Mouse (Mus musculus) MEL-GATA-1-ER (cell line): Measurements from ENCODE around the gene Piwil4.

ENCODE experiments used
- DNase-seq: peaks from one replicate; pipeline ENCODE4 v3.0.0-alpha.2; 2012; ENCODE audit warnings: low read depth; ENCODE audit errors: extremely low read depth

Gene Piwil4

DNA sequence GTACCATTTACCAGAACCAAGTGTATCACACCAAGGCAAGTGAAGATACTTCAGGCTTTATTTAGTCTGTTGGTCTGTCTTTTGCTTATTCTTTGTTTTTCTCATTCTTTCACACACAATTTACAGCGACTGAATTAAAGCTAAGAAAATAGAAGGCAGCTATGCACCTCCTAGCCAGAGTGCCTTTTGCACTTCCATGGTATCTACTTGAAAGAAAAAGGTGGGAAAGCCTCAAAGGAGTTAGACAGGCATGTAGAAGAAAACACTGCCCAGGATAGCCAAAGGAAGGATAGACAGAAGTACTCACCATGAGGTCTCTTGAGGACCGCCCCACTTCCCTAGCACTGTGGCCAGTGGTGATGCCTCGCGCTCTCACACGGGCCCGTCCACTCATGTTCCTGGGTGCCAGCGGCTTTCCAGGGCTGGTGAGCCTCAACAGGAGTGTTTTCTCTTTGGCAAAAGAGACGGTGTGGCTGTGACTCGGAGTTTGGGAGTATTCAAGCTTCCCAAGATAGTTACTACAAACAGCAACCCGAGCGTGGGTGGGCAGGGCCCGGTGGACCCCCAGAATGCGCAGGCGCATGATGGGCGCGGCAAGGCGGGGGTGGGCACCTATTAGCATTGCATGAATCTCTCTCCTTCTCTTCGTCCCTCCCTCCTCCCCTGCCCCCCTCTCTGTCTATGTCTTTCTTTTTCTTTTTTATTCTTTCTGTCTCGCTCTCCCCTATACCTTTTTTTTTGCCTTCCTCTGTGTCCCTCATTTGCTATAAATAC, at the start of gene Piwil4:
Piwil4 (minus strand) TSS at position 583 of the 774 bp plus-strand sequence.
- DNase-seq, result no peak

DNA sequence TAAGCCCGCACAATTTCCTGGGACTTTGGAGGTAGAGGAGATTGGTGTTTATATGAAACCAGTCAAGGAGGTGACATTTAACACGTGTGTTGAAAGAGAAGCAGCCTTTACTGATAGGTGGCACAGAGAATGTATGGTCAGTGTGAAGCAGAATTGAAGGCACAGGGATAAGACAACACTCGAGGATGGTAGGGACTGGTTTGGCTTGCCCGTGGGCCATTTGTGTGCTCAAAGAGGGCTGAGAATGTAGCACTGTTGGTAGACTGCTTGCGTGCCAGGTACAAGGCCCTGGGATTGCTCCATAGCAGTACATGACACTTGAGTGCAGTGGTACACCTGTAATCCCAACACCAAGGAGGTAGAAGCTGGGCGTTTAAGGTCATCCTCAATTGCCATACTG, 46.8 kb upstream of the Piwil4 start:
- DNase-seq, result no peak

DNA sequence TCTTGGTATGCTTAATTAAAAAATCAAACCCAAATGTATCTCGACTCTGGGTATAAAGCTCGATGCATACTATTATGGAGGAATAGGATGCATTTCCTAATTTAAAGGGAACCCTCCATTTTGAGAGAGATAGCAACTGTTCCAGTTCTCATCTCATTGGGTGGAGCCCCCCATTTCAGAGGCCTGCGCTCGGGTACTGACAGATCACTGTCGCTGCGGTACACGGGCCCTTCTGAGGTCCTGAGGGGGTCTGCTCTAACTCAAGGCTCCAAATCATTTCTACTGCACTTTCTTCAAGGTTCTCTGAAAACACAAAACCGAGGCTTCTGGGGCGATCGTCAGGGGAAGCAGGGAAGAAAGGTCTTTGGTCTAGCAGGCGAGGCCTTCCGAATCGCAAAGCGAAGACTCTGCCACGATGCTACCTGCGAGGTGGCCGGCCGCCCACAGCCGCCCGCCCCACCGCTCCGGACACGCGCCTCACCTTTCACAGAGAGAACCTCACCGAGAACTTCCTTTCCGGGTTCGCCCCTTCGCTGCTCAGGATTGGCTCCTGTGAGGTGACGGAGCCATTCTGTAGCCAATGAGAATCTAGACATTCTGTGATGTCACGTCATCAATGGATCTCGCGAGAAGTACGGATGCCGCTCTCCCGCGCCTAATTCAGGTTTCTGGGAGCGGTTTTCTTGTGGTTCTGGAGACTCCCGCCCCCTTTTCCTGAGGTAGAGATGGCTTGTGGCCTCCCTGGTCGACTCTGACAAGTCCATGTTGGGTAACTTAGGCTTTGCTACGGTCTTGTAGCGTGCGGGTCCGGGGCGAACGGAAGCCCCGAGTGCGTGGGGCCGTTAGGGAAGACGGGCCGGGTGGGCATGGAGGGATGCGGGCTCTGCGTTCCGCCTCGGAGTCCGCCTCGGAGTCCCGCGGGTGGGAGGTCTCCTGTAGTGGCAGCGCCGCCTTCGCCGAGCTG, 43.8 kb upstream of the Piwil4 start, which contains the start of the genes Mre11a and Ankrd49:
Mre11a (plus strand) TSS at position 616 of the 964 bp plus-strand sequence.
Ankrd49 (minus strand) TSS at position 818 of the 964 bp plus-strand sequence.
- DNase-seq, result peak; percentile 99

DNA sequence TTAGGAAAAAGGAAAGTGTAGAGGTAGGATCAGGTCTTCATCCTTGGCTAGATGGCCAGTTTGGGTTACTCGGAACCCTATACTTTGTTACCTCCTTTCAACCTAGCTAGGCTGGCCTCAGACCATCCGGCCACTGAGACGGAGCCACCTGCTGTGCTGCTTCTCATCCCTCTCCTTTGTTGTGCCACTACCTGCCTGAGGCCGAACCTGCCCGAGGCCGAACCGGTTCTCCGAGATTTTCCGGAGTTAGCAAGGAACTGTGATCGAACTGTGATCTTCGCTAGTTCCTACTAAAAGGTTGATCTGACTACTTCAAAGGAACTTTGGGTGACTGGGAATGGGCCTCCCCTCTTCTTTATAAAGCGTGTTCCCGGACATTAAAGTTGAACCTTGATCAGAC, 37.8 kb upstream of the Piwil4 start:
- no peak for DNase-seq

DNA sequence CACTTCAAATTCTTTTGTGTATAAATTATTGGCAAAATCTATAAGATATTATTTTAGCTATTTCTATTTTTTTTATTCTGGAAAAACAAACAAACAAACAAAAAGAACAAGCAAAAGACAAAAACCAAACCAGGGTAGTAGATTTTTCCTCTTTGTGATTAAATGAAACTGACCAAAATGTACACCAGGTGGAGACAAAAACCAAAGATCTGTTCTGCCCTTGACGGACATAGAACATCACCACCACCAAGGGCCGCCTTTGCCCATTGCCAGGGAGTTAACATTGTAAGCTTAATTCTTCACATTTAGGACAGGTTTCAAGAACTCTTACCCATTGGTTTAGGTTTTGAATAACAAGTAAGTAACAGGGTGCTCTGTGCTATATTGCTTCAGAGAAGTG, 33.3 kb upstream of the Piwil4 start:
- DNase-seq, result no peak

DNA sequence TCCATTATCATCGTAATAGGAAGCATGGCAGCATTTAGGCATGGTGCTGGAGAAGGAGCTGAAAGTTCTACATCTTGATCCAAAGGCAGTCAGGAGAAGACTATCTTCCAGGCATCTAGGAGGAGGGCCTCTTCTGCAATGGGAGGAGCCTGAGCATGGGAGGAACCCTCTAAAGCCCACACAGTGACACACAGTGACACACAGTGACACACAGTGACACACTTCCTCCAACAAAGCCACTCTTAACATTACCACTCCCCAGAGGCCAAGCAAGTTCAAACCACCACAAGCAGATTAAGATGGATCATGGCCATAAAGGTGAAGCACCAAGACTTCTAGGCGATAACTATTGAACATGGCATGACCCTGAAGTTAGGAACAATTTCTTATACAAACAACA, 31.5 kb upstream of the Piwil4 start:
- DNase-seq, result no peak

DNA sequence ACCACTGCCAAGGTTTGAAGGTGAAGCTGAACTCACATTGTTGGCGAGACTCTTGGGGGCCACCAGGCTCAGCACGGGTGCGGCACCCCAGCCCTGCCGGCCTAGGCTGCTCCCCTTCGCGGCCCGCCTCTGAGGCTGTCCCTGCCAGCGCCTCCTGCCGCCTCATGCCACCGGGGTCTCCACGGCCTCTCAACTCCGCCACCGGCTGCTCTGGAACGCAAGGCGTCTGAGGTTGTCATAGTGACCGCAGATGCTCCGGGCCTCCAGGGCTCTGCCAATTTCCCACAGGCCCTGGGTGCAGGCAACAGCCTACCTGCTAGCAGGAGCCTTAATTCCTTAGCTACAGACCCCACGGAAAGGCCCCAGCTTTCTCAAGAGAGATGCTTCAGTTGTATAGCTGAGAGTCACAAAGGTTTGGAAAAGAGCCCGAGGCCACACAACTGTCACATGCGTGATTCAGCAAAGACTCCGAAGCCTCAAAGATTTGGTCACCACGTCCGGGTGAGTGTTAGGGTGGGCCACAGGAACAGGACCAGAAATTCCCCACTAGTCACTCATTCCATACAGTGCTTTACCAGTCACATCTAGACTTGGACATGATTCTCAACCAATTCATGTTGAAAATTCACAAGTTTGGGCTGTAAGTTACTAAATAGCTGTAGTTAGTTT, 30.4 kb upstream of the Piwil4 start, which contains the start of gene 1700012B09Rik:
1700012B09Rik (minus strand) TSS at position 228 of the 669 bp plus-strand sequence.
- DNase-seq, result no peak

DNA sequence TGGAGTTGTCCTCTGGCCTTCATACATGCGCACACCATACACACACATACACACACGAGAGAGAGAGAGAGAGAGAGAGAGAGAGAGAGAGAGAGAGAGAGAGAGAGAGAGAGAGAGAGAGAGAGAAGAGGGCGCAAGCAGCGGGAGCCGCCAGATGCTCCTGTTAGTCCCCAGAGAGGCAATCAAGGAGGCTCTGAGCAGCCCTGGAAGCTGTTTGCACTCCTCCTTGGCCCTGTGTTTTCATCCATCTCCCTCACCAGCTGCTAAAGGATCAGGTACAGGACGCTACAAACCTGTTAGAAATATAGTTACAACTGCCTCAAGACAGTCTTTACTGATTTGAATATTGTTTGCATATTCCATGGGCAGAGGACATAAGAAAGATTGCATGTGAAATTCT, 29.3 kb upstream of the Piwil4 start:
- DNase-seq, result no peak

DNA sequence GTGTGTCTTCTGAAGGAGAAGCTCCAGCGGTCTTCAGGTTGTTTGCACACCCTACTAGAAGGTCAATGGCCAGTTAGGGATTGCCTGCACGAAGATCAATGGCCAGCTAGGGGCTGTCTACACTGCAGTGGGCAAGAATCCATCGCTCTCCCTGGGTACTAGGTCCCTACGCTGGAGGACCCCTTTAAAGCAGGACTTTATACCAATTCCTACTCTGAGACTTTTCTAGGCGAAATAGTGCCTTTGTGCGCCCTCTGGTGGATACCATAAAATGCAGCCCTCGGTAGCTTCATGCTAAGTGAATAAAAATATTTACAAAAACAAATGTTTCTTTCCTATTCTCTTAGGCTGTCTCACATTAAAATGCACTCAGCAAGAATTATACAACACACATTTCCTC, 24.2 kb upstream of the Piwil4 start:
- no peak for DNase-seq

DNA sequence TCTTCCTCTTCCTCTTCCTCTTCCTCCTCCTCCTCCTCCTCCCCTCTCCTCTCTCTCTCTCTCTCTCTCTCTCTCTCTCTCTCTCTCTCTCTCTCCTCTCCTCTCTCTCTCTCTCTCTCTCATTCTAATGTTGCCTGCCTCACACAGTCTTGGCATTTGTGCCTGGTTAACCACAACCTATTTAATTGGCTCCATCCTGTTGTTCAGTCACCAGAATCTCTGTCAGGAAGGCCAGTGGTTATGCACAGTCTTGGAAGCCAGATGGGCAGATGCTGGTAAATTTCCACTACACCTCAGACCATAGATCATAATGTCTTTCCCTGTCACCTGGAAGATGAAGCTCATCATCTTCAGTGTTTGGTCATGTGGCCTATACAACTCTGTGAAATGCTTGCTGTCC, 18.7 kb upstream of the Piwil4 start:
- DNase-seq, result no peak

DNA sequence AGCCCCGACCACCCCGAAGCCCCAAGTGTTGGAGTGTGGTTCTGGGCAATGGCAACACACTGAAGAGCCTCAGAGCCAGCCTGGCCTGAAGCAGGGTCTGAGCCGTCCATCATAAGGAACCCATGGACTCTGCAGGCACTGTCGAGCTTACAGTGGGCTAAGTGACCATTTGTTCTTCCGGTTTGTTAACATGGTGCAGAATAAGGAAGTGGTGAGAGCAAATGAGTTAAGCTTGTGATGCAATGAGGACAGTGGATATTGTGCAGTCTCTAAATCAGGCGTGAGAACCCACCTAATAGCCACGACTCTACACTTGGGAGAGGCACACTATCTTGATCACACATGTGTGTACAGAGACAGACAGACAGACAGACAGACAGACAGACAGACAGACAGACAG, 18.1 kb upstream of the Piwil4 start:
- no peak for DNase-seq

DNA sequence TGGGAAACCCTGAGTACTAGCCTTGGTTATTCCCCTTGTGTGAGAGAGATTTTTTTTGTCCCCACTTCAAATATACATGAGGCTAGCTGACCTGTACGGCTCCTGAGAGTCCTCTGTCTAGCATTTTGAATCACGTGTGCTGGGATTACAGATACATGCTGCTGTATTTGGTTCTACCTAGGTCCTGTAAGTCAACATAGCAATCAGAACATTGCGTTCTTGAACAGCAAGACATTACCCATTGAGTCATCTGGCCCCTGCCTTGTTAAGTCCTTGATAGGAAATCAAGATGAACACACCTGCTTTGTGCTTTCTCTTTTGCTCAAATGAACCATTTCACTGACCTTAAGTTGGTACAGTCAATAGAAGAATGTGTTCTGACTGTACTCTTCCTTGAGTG, 13.9 kb upstream of the Piwil4 start:
- DNase-seq, result no peak

DNA sequence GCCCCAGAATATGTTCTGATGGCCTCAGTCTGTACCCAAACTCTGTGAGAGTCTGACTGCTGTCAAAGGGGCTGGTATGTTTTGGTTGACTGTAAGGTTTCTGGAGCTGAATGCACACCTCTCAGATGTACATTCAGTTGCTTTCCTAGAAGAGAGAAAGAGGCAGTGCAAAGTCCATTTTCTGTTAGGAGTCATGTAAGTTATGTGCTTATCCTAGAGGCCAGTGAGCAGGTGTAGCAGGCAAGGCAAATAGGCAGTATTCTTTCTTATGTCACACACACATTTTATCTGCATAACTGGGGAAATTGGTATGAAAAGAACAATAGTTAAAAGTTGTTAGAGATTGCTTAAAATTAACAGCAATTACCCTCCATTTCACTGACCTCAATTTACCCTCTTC, 13.4 kb upstream of the Piwil4 start:
- no peak for DNase-seq

DNA sequence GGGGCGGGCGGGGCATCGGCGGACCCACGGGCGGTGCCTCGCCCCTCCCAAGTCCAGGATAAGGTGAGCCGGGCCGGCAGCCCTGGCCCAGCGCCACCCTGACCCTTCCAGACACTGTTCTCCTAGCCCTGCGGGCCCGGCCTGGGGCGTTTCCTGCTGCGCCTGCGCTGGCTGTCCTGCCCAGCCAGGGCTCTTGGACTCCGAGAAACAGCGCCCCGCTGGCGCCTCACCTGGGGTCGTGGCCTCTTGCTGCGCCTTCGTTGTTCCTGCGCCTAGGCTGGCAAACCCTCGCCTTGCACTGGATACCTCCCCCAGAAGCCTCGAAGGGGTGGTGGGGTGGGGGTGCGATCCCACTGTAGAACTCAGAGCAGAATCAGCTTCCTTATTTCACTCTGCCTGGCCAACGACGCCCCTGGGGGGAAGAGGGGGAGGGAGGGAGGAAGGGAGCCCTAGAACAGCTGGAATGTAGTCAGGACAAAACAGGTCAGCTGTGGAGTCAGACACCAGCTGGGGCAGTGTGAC, 11.5 kb upstream of the Piwil4 start, which contains the start of gene Fut4:
Fut4 (minus strand) TSS at position 393 of the 522 bp plus-strand sequence.
- peak; percentile 29 for DNase-seq

DNA sequence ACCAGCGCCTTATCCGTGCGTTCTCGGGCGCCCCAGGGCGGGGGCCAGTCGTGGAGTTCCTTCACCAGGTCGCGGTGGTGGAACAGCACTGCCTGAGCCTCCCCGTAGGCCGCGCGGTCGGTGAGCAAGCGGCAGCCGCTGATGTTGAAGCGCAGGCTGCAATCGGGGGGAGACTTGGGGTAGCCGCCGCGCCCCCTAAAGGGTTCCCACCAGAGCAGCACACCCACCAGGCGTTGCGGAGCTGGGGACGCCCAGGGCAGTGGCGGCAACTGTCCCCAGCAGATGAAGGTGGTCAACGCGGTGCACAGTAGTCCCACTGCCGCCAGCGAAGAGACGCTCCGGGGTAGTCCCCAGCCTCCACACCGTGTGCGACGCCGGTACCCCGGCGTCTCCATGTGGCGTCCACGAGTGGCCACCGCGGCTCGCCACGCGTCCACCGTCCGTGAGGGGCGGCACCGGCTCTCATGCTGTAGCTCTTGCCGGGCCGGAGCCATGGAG, 11.0 kb upstream of the Piwil4 start:
- DNase-seq, result peak; percentile 13

DNA sequence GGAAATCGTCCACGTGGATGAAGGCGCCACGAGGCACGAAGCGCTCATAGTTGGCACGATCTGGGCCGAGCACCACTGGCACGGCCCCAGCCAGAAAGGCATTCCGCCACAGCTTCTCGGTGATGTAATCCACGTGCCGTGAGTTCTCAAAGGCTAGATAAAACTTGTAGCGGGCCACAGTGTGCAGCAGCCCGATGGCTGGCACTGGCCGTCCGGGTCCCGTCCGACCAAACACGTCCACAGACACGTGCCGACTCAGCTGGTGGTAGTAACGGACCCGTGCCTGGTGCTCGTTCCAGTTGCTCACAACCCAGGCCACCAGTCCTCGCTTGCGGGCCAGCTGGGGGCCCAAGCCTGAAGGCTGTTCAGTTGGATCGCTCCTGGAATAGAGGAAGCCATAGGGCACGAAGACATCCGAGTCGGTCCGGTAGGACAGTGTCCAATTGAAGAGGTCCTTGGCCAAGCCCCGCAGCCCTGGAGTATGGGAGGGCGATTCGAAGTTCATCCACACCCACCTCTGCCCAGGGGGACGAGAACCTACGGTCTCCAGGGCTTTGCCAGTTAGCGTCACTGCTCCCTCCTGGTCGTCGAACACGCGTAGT, 10.5 kb upstream of the Piwil4 start:
- DNase-seq, result peak; percentile 5

DNA sequence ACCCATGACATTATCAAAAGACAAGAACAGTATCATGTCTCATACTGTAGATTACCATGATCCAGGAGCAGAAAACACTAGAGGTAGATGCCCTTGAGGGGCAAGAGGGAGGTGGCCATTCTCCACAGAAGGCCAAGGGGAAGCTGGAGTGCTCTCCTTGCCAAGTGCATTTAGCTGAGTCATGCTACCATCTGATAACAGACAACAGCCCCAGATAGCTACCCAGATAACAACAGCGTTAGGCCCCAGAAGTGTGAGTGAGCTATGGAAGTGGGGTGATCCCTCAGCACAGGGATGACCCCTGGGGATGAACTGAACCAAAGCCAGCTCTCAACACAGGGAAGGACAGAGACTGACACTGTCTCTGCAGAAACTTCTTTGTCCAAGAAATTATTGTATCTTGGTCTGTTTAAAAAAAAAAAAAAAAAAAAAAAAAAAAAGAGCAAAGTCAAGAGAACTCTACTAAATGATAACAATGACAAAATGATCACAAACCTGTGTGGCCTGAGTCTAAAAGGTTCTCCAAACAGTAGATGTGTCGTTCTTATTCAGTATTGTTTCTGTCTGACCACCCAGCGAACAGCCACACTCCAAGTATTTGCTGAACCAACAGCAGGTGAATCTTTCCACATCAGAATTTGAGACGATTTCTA, 909 bp downstream of the Piwil4 start:
- DNase-seq, result no peak

DNA sequence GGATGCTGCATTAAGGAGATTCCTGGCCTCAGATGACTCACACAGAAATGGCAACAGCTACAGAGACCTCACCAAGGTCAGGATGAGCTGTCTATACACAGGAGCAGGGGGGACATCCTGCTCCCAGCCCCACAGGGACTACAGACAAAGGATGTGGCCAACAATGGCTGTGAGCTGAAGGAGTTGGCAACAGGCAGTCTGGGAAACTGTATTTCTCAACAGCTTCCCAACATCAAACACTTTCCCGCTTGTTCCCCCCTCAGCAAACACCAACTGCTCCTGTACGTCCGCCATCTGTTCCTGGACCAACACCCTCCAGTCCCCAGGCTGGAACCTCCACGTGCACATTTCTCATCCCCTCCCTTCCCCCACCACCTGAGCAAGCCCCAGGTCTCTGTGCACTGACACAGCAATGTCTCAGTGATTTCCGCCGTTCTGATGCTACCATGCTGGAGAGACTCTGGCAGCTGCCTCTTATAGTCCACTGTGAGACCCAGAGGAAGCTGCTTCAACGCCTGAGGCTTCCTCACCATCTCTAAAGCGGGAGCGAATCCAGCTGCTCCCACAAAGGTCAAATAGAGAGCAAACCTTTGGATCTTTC, 9.5 kb downstream of the Piwil4 start:
- no peak for DNase-seq

DNA sequence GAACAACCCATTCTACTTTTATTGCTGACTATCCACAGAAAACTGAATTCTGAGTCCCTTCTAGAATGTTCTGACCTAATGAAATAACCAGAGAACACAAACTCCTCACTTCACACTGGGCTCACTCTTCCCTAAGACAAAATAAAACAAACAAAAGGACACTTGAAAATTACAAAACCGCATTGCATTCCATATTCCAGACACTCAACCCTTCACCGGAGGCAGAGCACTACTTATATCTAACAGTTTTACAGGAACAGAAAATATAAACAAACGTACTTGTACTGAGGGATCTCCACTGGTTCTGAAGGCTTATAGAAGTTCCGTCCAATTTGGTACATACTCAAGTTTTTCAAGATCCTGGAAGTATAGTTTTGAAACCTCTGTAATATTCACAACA, 12.2 kb downstream of the Piwil4 start:
- DNase-seq, result no peak

DNA sequence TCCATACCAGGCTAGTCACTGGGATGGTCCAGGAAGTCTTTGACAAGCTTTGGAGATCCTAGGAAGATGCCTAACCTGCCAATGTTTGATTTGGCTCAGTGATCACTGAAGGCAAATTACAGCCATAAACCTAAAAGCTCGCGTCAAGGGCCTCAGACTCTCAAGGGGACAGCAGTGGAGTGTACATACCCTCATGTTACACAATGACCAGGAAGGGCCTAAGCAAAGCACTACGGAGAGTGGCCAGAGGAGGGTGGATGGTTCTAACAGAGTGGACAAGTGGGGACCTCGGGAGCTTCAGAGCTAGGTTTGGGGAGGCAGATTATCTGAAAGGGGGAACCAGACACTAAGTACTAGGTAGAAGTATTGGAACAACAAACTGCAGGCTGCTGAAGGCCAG, 13.9 kb downstream of the Piwil4 start:
- no peak for DNase-seq
